Mouse (Mus musculus): ENCODE measurements around the gene Lrrc19. TPM values are rescaled to one million over a fixed set of nuclear protein-coding genes. Genes with fewer than 3 reads are reported as not detected.
"Not testable (repeated sequence)": the region's sequence is repeated elsewhere in the genome, so short reads cannot be mapped to it uniquely, and the experiment has no call there.

The Lrrc19 gene
- polyA plus RNA-seq (2015; fragmentation: Nextera tagmentation; extraction: Ambion mirVana): 14.0 and 14.3 TPM in 2 replicates

DNA sequence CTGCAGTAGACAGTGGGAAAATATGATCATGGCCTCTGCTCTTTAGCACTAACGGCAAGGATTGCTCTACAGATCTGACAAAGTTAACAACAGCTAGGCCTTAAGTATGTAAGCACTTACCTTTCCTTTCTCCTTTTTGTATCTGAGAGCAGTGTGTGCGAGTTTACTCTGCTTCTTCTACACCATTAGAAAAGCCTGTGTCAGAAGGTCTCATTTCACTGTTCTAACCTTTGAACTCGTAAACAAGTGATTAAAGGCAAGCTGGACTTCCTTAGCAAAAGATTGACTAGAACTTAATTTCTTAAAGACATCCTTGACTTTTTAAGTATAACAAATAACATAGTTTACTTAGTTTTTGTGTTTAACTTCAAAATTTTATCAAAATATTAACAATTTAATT is at the start of gene Lrrc19:
Gene Lrrc19 (minus strand): TSS at position 225 of the 400 bp plus-strand sequence.
- 76% methylated on average over 3 of the region's 3 CpGs for WGBS
- DNase-seq (ENCODE audit: low spot score) (no peak), ATAC-seq (replicated peaks; ENCODE audit: low FRiP score, low read depth) (no peak)
- no peak within 1 kb of the TSS for H3K9ac ChIP-seq (ENCODE audit: low read depth, low read length)
- H3K27ac ChIP-seq: no peak within 1 kb of the TSS
- H3K4me3 ChIP-seq (replicated peaks; ENCODE audit: low read depth, low read length): no peak within 1 kb of the TSS
- H3K4me1 ChIP-seq (replicated peaks; ENCODE audit: insufficient read depth, low read length): no peaks in the 10 kb centered on the region
- no peak within 1 kb of the TSS for H3K4me2 ChIP-seq (ENCODE audit: low read length)
- no peaks in the 10 kb centered on the region for H3K27me3 ChIP-seq (ENCODE audit: insufficient read depth, low read length)
- TF ChIP-seq CTCF (IDR thresholded peaks at IDR 0.05; ENCODE audit: low read depth): no peak
- H3K36me3 ChIP-seq (ENCODE audit: insufficient read depth, low read length): peaks cover 10% of the 10 kb centered on the region; the same call in 1 of the 2 replicates
- H3K9me3 ChIP-seq (replicated peaks; ENCODE audit: low read length): no peaks in the 10 kb centered on the region

DNA sequence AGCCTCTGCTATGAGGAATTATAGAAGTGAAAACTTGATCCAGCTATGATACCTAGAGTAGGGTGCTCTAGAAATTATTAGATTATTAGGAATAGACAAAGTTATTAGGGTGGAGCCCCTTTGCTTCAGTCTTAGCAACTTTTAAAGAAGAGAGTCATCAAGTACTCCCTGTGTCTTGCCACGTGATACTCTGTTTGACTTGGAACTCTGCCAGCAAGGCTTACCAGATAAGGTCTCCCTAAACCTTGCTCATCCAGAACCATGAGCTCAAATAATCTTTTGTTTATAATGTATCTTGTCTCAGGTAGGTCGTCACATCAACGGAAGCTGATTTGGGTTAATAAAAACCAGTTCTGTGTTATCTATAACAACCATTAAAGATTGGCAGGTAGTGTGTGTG is 46.4 kb upstream of the Lrrc19 start:
- no peaks in the 10 kb centered on the region for H3K27me3 ChIP-seq (ENCODE audit: insufficient read depth, low read length)
- no peak overlapping the region for H3K4me3 ChIP-seq (replicated peaks; ENCODE audit: low read depth, low read length)
- no peak for DNase-seq (ENCODE audit: low spot score)
- H3K36me3 ChIP-seq (ENCODE audit: insufficient read depth, low read length): no peaks in the 10 kb centered on the region
- H3K27ac ChIP-seq: no peak overlapping the region
- no peaks in the 10 kb centered on the region for H3K9me3 ChIP-seq (replicated peaks; ENCODE audit: low read length)
- no peak for TF ChIP-seq CTCF (IDR thresholded peaks at IDR 0.05; ENCODE audit: low read depth)
- H3K4me2 ChIP-seq (ENCODE audit: low read length): no peak overlapping the region
- no peak overlapping the region for H3K9ac ChIP-seq (ENCODE audit: low read depth, low read length)
- WGBS: 47% methylated on average over 3 of the region's 3 CpGs
- H3K4me1 ChIP-seq (replicated peaks; ENCODE audit: insufficient read depth, low read length): no peaks in the 10 kb centered on the region
- no peak for ATAC-seq (replicated peaks; ENCODE audit: low FRiP score, low read depth)

GRCm38 (mm10) chr4:94692175-94692574 is 42.2 kb upstream of the Lrrc19 start:
- Histone ChIP-seq H3K4me2 (ENCODE audit: low read length) (no peak overlapping the region), H3K27ac (no peak overlapping the region), H3K36me3 (ENCODE audit: insufficient read depth, low read length) (peaks cover 7% of the 10 kb centered on the region), H3K4me1 (replicated peaks; ENCODE audit: insufficient read depth, low read length) (no peaks in the 10 kb centered on the region), H3K4me3 (replicated peaks; ENCODE audit: low read depth, low read length) (no peak overlapping the region), H3K9me3 (replicated peaks; ENCODE audit: low read length) (no peaks in the 10 kb centered on the region), H3K9ac (ENCODE audit: low read depth, low read length) (no peak overlapping the region), H3K27me3 (ENCODE audit: insufficient read depth, low read length) (no peaks in the 10 kb centered on the region)
- DNase-seq (ENCODE audit: low spot score) (peak; percentile 11), ATAC-seq (replicated peaks; ENCODE audit: low FRiP score, low read depth) (no peak)
- no peak for TF ChIP-seq CTCF (IDR thresholded peaks at IDR 0.05; ENCODE audit: low read depth)
- 75% methylated on average over 2 of the region's 2 CpGs for WGBS

DNA sequence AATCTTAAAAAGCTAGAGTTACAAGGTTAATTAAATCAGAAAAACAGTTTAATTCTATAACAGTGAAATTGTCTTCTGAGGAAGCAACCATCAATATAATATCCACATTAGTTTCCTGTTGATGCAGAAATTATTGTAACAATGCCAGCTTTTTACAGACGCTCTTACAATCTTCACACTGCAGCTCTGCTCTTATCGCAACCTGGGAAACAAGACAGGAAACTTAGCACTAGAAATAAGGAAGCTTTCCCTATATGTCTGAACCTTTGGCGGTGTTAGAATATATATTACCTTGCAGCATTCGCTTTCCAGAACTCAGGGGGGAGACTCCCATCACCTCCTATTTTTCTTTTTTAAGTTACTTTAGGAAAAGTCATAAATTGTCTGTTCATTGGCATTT is 41.1 kb upstream of the Lrrc19 start:
- peak; percentile 36 for DNase-seq (ENCODE audit: low spot score)
- Histone ChIP-seq H3K36me3 (ENCODE audit: insufficient read depth, low read length) (peaks cover 11% of the 10 kb centered on the region), H3K27ac (no peak overlapping the region), H3K4me3 (replicated peaks; ENCODE audit: low read depth, low read length) (no peak overlapping the region), H3K4me1 (replicated peaks; ENCODE audit: insufficient read depth, low read length) (no peaks in the 10 kb centered on the region), H3K4me2 (ENCODE audit: low read length) (no peak overlapping the region), H3K9me3 (replicated peaks; ENCODE audit: low read length) (no peaks in the 10 kb centered on the region), H3K9ac (ENCODE audit: low read depth, low read length) (no peak overlapping the region), H3K27me3 (ENCODE audit: insufficient read depth, low read length) (no peaks in the 10 kb centered on the region)
- 64% methylated on average over 4 of the region's 4 CpGs for WGBS
- ATAC-seq (replicated peaks; ENCODE audit: low FRiP score, low read depth): no peak
- no peak for TF ChIP-seq CTCF (IDR thresholded peaks at IDR 0.05; ENCODE audit: low read depth)

GRCm38 (mm10) chr4:94689804-94690203 is 39.9 kb upstream of the Lrrc19 start:
- not testable (repeated sequence) for H3K27me3 ChIP-seq (ENCODE audit: insufficient read depth, low read length)

GRCm38 (mm10) chr4:94683305-94683704 is 33.4 kb upstream of the Lrrc19 start:
- 76% methylated on average over 5 of the region's 5 CpGs for WGBS
- Histone ChIP-seq H3K4me2 (ENCODE audit: low read length) (no peak overlapping the region), H3K27me3 (ENCODE audit: insufficient read depth, low read length) (no peaks in the 10 kb centered on the region), H3K4me3 (replicated peaks; ENCODE audit: low read depth, low read length) (no peak overlapping the region), H3K4me1 (replicated peaks; ENCODE audit: insufficient read depth, low read length) (no peaks in the 10 kb centered on the region), H3K9me3 (replicated peaks; ENCODE audit: low read length) (no peaks in the 10 kb centered on the region), H3K36me3 (ENCODE audit: insufficient read depth, low read length) (peaks cover 20% of the 10 kb centered on the region), H3K27ac (no peak overlapping the region), H3K9ac (ENCODE audit: low read depth, low read length) (no peak overlapping the region)
- DNase-seq (ENCODE audit: low spot score): peak; percentile 32
- no peak for ATAC-seq (replicated peaks; ENCODE audit: low FRiP score, low read depth)
- no peak for TF ChIP-seq CTCF (IDR thresholded peaks at IDR 0.05; ENCODE audit: low read depth)

More at GRCm38 (mm10) chr4:94689804-94690203, 39.9 kb upstream of the Lrrc19 start:
- not testable (repeated sequence) for H3K9me3 ChIP-seq (replicated peaks; ENCODE audit: low read length); H3K4me2 ChIP-seq (ENCODE audit: low read length); ATAC-seq (replicated peaks; ENCODE audit: low FRiP score, low read depth); DNase-seq (ENCODE audit: low spot score); H3K4me3 ChIP-seq (replicated peaks; ENCODE audit: low read depth, low read length); H3K9ac ChIP-seq (ENCODE audit: low read depth, low read length); H3K27ac ChIP-seq; H3K4me1 ChIP-seq (replicated peaks; ENCODE audit: insufficient read depth, low read length)
- peaks cover 11% of the 10 kb centered on the region for H3K36me3 ChIP-seq (ENCODE audit: insufficient read depth, low read length)
- WGBS: 96% methylated on average over 2 of the region's 2 CpGs

- ATAC-seq (replicated peaks; ENCODE audit: low FRiP score, low read depth): no peak
- Histone ChIP-seq H3K4me2 (ENCODE audit: low read length) (no peak overlapping the region), H3K27ac (no peak overlapping the region), H3K36me3 (ENCODE audit: insufficient read depth, low read length) (peaks cover 14% of the 10 kb centered on the region), H3K9me3 (replicated peaks; ENCODE audit: low read length) (no peaks in the 10 kb centered on the region), H3K4me1 (replicated peaks; ENCODE audit: insufficient read depth, low read length) (no peaks in the 10 kb centered on the region), H3K4me3 (replicated peaks; ENCODE audit: low read depth, low read length) (no peak overlapping the region), H3K9ac (ENCODE audit: low read depth, low read length) (no peak overlapping the region), H3K27me3 (ENCODE audit: insufficient read depth, low read length) (no peaks in the 10 kb centered on the region)
- no peak for DNase-seq (ENCODE audit: low spot score)
- no peak for TF ChIP-seq CTCF (IDR thresholded peaks at IDR 0.05; ENCODE audit: low read depth)
- WGBS: 59% methylated on average over 1 of the region's 1 CpGs
Observed at GRCm38 (mm10) chr4:94682029-94682428, 32.1 kb upstream of the Lrrc19 start.

All from kidney, postnatal 0 days (tissue).